Mouse (Mus musculus) cerebellum, adult 8-10 months (tissue): ENCODE measurements around the gene Tasp1.
"Not testable (repeated sequence)": the region's sequence is repeated elsewhere in the genome, so short reads cannot be mapped to it uniquely, and the experiment has no call there.

Experiments
- DNase-seq: peaks from one replicate; pipeline ENCODE4 v3.0.0; 2022

Tasp1 gene

GRCm38 (mm10) chr2:139878052-139878621 lies 188.5 kb downstream of the Tasp1 start:
- no peak for DNase-seq

DNA sequence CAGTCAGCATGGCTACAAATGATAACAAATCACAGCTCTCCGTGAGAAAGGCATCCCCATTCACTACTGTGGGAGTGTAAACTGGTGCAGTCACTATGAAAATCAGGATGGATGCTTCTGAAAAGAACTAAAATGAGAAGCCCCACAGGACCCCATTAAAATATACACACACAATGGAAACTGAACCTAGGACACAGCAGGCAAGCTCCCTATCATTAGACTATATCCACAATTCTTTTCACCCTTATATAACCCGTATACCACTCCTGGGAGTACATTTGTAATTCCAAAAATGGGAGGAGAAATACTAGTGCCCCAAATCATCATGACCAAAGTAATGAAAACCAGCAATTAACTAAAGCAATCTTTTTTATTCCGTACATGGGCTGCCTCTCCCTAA lies 190.7 kb downstream of the Tasp1 start:
- DNase-seq = no peak

DNA sequence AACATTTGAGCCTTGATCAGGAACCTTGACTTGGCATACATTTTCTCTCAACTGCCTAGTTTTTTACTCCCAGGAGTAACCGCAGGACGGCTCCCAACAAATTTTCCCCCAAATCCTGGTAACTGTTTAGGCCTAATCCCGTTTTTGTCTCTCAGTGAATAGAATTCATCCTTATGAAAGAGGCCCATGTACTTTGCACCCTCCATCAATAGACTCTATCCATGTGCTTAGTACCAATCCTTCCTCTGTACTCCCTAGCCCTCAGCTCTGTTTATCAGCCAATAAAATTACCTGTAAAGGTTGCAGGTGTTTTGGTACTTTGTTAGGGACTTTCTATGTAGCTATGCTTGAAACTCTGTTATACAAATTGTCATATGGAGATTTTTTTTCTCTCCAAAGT lies 192.4 kb downstream of the Tasp1 start:
- no peak for DNase-seq

GRCm38 (mm10) chr2:139873762-139874161 lies 192.8 kb downstream of the Tasp1 start:
- no peak for DNase-seq

DNA sequence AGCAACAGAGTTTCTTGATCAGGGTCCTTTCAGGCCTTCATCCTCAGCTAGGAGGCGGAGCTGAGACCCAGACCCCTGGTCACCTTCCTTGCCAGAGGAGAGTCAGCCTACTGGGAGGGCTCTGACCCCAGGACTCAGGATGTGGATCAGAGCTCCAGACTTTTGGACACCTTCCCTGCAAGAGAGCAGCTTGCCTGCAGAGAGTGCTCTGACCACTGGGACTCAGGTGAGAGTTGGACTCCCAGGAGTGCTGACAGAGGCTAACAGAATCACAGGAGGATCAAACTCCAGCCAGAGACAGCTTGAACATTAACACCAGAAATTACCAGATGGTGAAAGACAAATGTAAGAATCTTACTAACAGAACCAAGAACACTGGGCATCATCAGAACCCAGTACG lies 197.5 kb downstream of the Tasp1 start:
- not testable (repeated sequence) for DNase-seq

DNA sequence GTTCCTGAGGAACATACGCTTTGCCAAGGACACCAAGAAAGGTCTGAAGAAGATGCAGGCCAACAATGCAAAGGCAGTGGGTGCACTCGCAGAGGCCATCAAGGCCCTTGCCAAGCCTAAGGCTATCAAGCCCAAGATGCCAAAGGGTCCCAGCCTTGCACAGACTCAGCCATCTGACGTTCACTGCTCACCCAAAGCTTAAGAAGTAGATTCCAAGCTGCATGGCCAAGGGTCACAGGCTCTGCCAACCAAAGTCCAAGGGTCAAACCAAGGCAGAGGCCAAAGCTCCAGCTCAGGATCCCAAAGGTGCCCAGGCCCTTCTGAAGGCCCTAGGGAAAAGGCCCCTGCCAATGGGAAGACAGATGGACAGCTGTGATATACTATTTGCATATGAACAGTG lies 203.2 kb downstream of the Tasp1 start:
- DNase-seq = not testable (repeated sequence)

DNA sequence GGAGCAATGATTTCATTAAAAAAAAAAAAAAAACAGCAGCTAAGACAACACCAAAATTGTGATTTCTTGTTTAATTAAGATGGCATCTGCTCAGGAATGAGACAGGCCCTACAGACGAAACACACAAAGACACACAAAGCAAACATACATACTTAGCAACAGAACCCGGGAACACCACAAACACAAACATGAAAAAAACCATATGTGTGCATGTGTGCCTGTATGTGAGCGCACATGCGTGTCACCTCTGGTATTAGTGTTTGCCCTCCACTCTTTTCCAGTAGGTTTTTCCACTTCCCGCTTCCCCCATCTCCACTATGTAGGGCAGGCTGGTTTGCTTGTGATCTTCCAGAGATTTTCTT lies 206.5 kb downstream of the Tasp1 start:
- DNase-seq = no peak

GRCm38 (mm10) chr2:139859424-139860132 lies 207.0 kb downstream of the Tasp1 start:
- no peak for DNase-seq

GRCm38 (mm10) chr2:139849621-139850020 lies 217.0 kb downstream of the Tasp1 start:
- DNase-seq = no peak

GRCm38 (mm10) chr2:139841359-139841758 lies 225.2 kb downstream of the Tasp1 start:
- no peak for DNase-seq

- DNase-seq = no peak
Measured at GRCm38 (mm10) chr2:139840941-139841340, 225.7 kb downstream of the Tasp1 start.

- DNase-seq = no peak
Measured at GRCm38 (mm10) chr2:139821589-139822378, 244.8 kb downstream of the Tasp1 start.

DNA sequence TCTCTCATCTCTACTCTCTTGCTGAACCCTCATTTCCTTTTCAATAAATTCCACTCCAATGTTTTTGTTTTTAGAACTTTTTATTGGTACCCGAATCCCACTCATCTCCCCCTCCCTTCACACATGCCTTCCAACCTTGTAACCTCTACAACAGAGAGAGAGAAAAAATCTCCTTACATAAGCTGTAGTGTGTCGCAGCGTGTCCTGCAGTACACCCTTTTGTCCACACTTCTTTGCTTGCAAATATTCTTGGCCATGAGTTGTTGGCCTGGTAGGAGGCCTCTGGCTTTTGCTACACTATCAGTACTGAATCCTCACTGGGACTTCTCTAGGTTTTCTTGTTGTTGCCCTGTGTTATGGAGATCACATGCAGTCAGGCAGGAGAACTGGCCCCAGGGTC lies 249.3 kb downstream of the Tasp1 start:
- DNase-seq = no peak

DNA sequence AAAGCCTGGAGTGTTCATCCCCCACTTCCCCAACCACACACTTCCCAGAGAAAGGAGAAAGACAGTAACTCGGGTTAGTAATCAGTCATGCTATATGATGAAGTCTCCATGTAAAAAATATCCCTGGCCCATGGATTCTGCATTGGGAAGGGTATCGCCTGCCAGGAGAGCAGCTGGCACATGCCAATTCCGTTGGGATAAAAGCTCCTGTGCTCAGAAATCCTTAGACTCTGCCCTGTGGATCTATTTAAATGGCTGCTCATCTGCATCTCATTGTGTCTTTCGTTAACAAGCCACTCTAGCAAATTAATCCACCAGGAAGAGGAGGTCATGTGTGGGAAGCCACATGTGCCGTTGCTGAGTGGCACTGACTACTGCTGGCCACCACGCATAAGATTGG lies 258.7 kb downstream of the Tasp1 start:
- no peak for DNase-seq

DNA sequence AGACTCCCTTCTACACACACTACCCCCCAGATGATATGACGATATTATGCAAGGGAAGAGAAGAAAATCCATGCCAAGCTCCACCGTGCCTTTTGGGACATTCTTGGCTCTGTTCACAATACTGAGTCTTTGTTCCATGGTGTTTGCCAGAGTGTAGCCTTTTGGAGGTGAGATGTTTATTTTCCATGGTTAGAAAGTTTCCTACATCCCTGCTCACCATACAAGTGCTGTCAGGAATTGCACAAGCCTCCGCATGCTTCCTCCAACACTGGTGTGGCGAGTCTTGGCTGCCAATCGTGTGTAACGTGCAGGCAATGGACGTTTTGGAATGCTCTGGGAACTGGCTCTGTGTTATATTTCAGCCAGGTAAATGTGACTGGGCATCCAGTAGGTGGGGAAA lies 262.6 kb downstream of the Tasp1 start:
- DNase-seq = no peak

GRCm38 (mm10) chr2:139792345-139793120 lies 274.1 kb downstream of the Tasp1 start:
- no peak for DNase-seq

GRCm38 (mm10) chr2:139788658-139789057 lies 277.9 kb downstream of the Tasp1 start:
- DNase-seq = no peak

- no peak for DNase-seq
Measured at GRCm38 (mm10) chr2:139784946-139785345, 281.7 kb downstream of the Tasp1 start.

- no peak for DNase-seq
Measured at GRCm38 (mm10) chr2:139784465-139784864, 282.1 kb downstream of the Tasp1 start.
